Mouse (Mus musculus): Measurements from ENCODE around the gene 3110040M04Rik.
"Not testable (repeated sequence)": the region's sequence is repeated elsewhere in the genome, so short reads cannot be mapped to it uniquely, and the experiment has no call there.

The 3110040M04Rik gene

DNA sequence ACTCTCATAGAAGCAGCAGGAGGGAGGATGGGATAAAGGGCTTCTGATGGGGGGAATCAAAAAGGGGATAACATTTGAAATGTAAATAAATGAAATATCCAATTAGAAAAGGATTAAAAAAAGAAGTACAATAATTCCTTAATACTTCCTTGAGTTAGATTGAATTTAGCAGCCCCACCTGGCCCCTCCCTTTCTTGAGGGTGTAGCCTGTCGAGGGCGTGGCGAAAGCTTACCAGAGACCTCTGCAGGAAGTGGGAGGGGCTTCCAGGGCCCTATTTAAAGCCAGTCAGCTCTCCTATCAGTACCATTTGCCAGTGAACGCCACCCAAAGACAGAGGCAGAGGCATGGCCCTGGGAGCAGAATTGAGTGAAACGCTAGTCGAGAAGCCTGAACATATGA is at the start of gene 3110040M04Rik:
3110040M04Rik (plus strand) TSS at position 304 of the 400 bp plus-strand sequence.
- DNase-seq: not testable (repeated sequence)

- not testable (repeated sequence) for DNase-seq
Observed at GRCm38 (mm10) chr1:151154131-151154530, 49.8 kb upstream of the 3110040M04Rik start.

DNA sequence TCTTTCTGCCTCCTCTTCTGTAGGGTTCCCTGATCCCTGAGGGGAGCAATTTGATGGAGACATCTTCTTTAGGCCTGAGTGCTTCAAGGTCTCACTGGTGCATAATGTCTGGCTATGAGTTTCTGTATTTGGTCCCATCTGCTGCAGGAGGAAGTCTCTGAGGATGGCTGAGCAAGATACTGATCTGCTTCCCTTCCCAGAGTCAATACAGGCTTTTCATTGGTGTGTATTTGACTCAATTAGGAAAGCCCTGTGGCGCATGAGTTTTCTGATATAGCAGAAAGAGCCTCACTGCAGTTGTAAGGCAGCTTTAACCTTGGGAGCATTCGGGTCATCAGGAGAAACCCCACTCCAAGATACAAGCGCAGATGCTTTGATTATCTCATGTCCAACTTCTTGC is 47.8 kb upstream of the 3110040M04Rik start:
- no peak for DNase-seq

- DNase-seq: no peak
Observed at GRCm38 (mm10) chr1:151156777-151157632, 46.9 kb upstream of the 3110040M04Rik start.

GRCm38 (mm10) chr1:151157963-151158856 is 45.7 kb upstream of the 3110040M04Rik start:
- DNase-seq: no peak

- DNase-seq: no peak
Observed at GRCm38 (mm10) chr1:151158857-151159510, 44.9 kb upstream of the 3110040M04Rik start.

DNA sequence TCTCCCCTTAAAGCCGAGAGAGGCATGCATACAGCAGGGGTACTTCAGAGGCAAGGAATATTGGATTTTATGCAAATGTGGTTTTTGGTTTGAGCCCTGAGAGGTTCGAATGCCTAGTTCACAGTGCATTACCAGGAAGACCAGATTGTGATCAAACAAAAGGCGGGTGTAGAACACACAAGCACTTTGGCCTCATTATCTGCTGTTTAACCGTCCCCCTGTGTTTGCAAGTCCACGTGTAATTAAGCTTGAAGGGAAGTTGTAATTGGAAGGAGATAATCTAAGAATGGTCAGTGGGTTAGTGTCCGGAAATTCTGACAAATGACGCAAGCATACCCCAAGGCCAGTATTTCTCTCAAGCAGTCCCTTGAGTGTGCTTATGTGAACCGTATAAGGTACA is 37.9 kb upstream of the 3110040M04Rik start:
- DNase-seq: no peak

DNA sequence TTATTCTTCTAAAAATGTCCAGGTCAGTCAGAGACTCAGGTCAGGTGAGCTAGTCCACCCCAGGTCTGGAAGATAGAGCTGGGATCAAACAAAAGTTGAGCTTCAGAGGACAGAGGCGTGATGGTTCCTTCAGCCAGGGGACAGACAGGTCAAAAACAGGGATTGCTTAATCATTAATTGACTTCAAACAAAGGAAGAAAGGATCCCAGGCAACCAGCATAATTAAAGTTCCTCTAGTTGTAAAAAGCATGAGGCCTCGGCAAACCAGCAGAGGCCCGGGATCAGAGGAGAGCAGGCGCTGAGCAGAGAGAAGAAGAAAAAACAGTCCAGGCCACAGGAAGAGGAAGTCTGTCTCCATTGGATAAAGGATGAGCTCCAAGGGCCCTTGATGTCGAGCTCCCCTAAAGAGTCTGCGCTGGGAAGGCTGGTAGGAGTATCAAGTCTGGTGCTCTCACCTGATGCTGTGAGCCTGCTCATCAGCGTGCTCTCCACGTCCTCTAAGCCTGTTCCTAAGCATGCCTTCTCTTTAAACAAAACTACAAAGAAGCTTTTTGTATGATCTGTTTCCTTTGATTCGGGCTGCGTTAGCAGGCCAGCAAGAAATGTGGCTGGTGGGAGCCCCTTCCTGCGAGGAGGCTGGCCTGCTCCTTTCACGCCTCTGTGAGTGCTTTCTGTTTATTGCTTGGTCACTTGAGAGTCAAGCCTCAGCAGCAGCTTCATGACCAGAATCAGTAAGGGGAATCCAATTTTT is 36.4 kb upstream of the 3110040M04Rik start:
- no peak for DNase-seq

DNA sequence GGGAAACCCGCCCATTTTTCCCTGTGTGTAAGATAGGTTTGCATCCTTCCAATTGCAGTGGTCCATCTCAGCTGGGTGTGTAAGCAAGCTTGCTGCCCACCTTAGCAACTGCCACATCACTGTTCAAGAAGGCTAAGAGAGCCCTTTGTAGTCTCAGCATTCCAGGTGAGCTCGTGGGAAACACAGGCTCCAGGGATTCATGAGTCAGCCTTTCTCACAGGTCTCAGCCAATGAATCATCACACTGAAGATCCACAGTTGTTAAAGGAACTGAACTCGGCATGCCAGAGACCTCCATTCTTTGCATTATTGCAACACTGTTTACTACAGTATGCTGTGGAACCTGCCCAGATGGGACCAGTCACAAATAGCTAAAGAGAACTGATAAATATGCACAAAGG is 35.3 kb upstream of the 3110040M04Rik start:
- DNase-seq: no peak

- DNase-seq: no peak
Observed at GRCm38 (mm10) chr1:151171572-151172461, 32.1 kb upstream of the 3110040M04Rik start.

GRCm38 (mm10) chr1:151177030-151177936 is 26.6 kb upstream of the 3110040M04Rik start:
- no peak for DNase-seq

- DNase-seq: no peak
Observed at GRCm38 (mm10) chr1:151177937-151178271, 26.0 kb upstream of the 3110040M04Rik start.

GRCm38 (mm10) chr1:151178505-151179083 is 25.3 kb upstream of the 3110040M04Rik start:
- no peak for DNase-seq

- no peak for DNase-seq
Observed at GRCm38 (mm10) chr1:151180167-151180566, 23.8 kb upstream of the 3110040M04Rik start.

- DNase-seq: not testable (repeated sequence)
Observed at GRCm38 (mm10) chr1:151182266-151182665, 21.7 kb upstream of the 3110040M04Rik start, which contains the start of gene Gm47985. Gene Gm47985 (plus strand): TSS chr1:151182537.

DNA sequence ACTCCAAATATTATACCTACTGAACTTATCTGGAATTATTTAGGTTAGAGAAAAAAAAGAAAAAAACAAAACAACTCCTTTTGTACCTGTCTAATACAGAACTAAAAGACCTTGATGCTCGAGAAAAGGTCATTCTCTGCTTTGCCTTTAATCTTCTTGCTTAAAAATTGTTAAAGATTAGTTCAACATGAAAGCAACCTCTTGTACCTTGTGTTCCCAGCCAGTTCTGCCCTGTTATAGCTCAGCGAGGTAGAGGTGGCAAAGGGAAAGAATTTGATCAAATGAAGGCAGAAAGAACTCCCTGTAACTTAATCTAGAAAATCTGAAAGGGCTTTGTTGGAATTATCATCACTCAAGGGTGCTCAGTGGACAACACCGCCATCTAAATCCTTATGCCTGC is 17.7 kb upstream of the 3110040M04Rik start:
- DNase-seq: not testable (repeated sequence)

- DNase-seq: not testable (repeated sequence)
Observed at GRCm38 (mm10) chr1:151186879-151187424, 17.0 kb upstream of the 3110040M04Rik start.

- DNase-seq: no peak
Observed at GRCm38 (mm10) chr1:151188469-151188868, 15.5 kb upstream of the 3110040M04Rik start.

DNA sequence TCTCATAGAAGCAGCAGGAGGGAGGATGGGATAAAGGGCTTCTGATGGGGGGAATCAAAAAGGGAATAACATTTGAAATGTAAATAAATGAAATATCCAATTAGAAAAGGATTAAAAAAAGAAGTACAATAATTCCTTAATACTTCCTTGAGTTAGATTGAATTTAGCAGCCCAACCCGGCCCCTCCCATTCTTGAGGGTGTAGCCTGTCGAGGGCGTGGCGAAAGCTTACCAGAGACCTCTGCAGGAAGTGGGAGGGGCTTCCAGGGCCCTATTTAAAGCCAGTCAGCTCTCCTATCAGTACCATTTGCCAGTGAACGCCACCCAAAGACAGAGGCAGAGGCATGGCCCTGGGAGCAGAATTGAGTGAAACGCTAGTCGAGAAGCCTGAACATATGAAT is 11.8 kb upstream of the 3110040M04Rik start, which contains the start of gene Gm8947:
Gm8947 (plus strand) TSS at position 302 of the 400 bp plus-strand sequence.
- not testable (repeated sequence) for DNase-seq

Measured in right cerebral cortex, postnatal 25 days (tissue).